Mouse (Mus musculus) limb, embryonic 10.5 days (tissue): ENCODE results near the gene Lcn9. TPM values are rescaled to one million over a fixed set of nuclear protein-coding genes. Genes with fewer than 3 reads are reported as not detected.
"Not testable (repeated sequence)": the region's sequence is repeated elsewhere in the genome, so short reads cannot be mapped to it uniquely, and the experiment has no call there.

Experiments
- DNase-seq: peaks from one replicate; pipeline ENCODE4 v3.0.0-alpha.2; 2017; ENCODE audit warnings: low spot score
- H3K27ac ChIP-seq: fragments of 300-500 bp; sonication (generic); 2 replicates; pipeline ENCODE4 v1.5.1; 2016; ENCODE audit warnings: mild to moderate bottlenecking
- H3K27me3 ChIP-seq: fragments of 300-500 bp; sonication (generic); 2 replicates; pipeline ENCODE4 v1.6.1; 2016; ENCODE audit warnings: low read depth, mild to moderate bottlenecking; ENCODE audit not compliant: poor library complexity, severe bottlenecking
- H3K36me3 ChIP-seq: fragments of 300-500 bp; sonication (generic); 2 replicates; pipeline ENCODE4 v1.6.1; 2016; ENCODE audit warnings: mild to moderate bottlenecking, moderate library complexity
- H3K4me1 ChIP-seq: fragments of 300-500 bp; sonication (generic); 2 replicates; pipeline ENCODE4 v1.6.1; 2016
- H3K4me3 ChIP-seq: fragments of 300-500 bp; sonication (generic); 2 replicates; pipeline ENCODE4 v1.5.1; 2016; ENCODE audit warnings: mild to moderate bottlenecking, moderate library complexity
- H3K9me3 ChIP-seq: fragments of 300-500 bp; sonication (generic); replicated peaks from 2 replicates; pipeline ENCODE4 v1.6.1; 2016; ENCODE audit warnings: mild to moderate bottlenecking
- WGBS: fragments of 180-500 bp; shearing (Covaris S2); methylation state at CpG from one replicate; pipeline ENCODE4 v1.1.7; 2016; 5-methylcytosine and 5-hydroxymethylcytosine counted together
- polyA plus RNA-seq: library from polyadenylated mRNA; unstranded; fragments of >200 nt; fragmentation: Nextera tagmentation; extraction: Ambion mirVana; gene quantifications from 2 replicates; pipeline ENCODE4 v1.2.1, GENCODE M21; 2016

Lcn9 gene
- polyA plus RNA-seq, 1 experiment from 2014 or later, result not detected

- 83% methylated on average over 1 of the region's 1 CpGs for WGBS
- not testable (repeated sequence) for H3K4me3 ChIP-seq, H3K9me3 ChIP-seq, H3K27me3 ChIP-seq, DNase-seq, H3K4me1 ChIP-seq, H3K36me3 ChIP-seq, H3K27ac ChIP-seq
Observed at GRCm38 (mm10) chr2:25815748-25816147, 7.2 kb upstream of the Lcn9 start, which contains the start of gene Glt6d1. Gene Glt6d1 (minus strand): TSS chr2:25815848.

GRCm38 (mm10) chr2:25824751-25825150, 1.8 kb downstream of the Lcn9 start:
- no peaks in the 10 kb centered on the region for H3K36me3 ChIP-seq

GRCm38 (mm10) chr2:25828344-25828947, 5.5 kb downstream of the Lcn9 start:
- Histone ChIP-seq H3K9me3 (no peaks in the 10 kb centered on the region), H3K27ac (no peak overlapping the region), H3K27me3 (no peaks in the 10 kb centered on the region), H3K4me1 (no peaks in the 10 kb centered on the region), H3K36me3 (no peaks in the 10 kb centered on the region), H3K4me3 (no peak overlapping the region)
- no peak for DNase-seq
- 83% methylated on average over 8 of the region's 8 CpGs for WGBS

More at GRCm38 (mm10) chr2:25824751-25825150, 1.8 kb downstream of the Lcn9 start:
- no peak for DNase-seq
- H3K27me3 ChIP-seq, result no peaks in the 10 kb centered on the region
- H3K9me3 ChIP-seq, result no peaks in the 10 kb centered on the region
- no peaks in the 10 kb centered on the region for H3K4me1 ChIP-seq
- H3K27ac ChIP-seq, result no peak overlapping the region
- H3K4me3 ChIP-seq, result no peak overlapping the region
- WGBS, result 87% methylated on average over 3 of the region's 3 CpGs

- Histone ChIP-seq H3K9me3 (no peaks in the 10 kb centered on the region), H3K27me3 (no peaks in the 10 kb centered on the region), H3K27ac (no peak overlapping the region), H3K4me1 (no peaks in the 10 kb centered on the region), H3K36me3 (no peaks in the 10 kb centered on the region), H3K4me3 (no peak overlapping the region)
- DNase-seq, result no peak
- WGBS, result 87% methylated on average over 3 of the region's 3 CpGs
Observed at GRCm38 (mm10) chr2:25830786-25831185, 7.8 kb downstream of the Lcn9 start.

- Histone ChIP-seq H3K27ac (no peak overlapping the region), H3K27me3 (no peaks in the 10 kb centered on the region), H3K9me3 (no peaks in the 10 kb centered on the region), H3K4me3 (no peak overlapping the region), H3K4me1 (no peaks in the 10 kb centered on the region), H3K36me3 (no peaks in the 10 kb centered on the region)
- peak; percentile 81 for DNase-seq
- 56% methylated on average over 5 of the region's 5 CpGs for WGBS
Observed at GRCm38 (mm10) chr2:25836291-25836690, 13.3 kb downstream of the Lcn9 start.

GRCm38 (mm10) chr2:25842161-25842560, 19.2 kb downstream of the Lcn9 start:
- Histone ChIP-seq H3K36me3 (no peaks in the 10 kb centered on the region), H3K4me1 (no peaks in the 10 kb centered on the region), H3K9me3 (no peaks in the 10 kb centered on the region), H3K27me3 (no peaks in the 10 kb centered on the region), H3K27ac (no peak overlapping the region), H3K4me3 (no peak overlapping the region)
- DNase-seq, result no peak
- 73% methylated on average over 4 of the region's 4 CpGs for WGBS

GRCm38 (mm10) chr2:25842758-25843157, 19.8 kb downstream of the Lcn9 start:
- Histone ChIP-seq H3K36me3 (no peaks in the 10 kb centered on the region), H3K4me3 (no peak overlapping the region), H3K27ac (no peak overlapping the region), H3K4me1 (no peaks in the 10 kb centered on the region), H3K9me3 (no peaks in the 10 kb centered on the region), H3K27me3 (no peaks in the 10 kb centered on the region)
- DNase-seq, result no peak
- 93% methylated on average over 1 of the region's 1 CpGs for WGBS

- no peaks in the 10 kb centered on the region for H3K4me1 ChIP-seq
- H3K9me3 ChIP-seq, result no peaks in the 10 kb centered on the region
- DNase-seq, result no peak
- no peaks in the 10 kb centered on the region for H3K27me3 ChIP-seq
- H3K27ac ChIP-seq, result no peak overlapping the region
- no peaks in the 10 kb centered on the region for H3K36me3 ChIP-seq
- WGBS, result 88% methylated on average over 3 of the region's 3 CpGs
- no peak overlapping the region for H3K4me3 ChIP-seq
Observed at GRCm38 (mm10) chr2:25844097-25844496, 21.1 kb downstream of the Lcn9 start.

- DNase-seq, result no peak
- no peaks in the 10 kb centered on the region for H3K4me1 ChIP-seq
- H3K36me3 ChIP-seq, result no peaks in the 10 kb centered on the region
- no peak overlapping the region for H3K4me3 ChIP-seq
- H3K27me3 ChIP-seq, result no peaks in the 10 kb centered on the region
- 87% methylated on average over 8 of the region's 8 CpGs for WGBS
- no peaks in the 10 kb centered on the region for H3K9me3 ChIP-seq
- no peak overlapping the region for H3K27ac ChIP-seq
Observed at GRCm38 (mm10) chr2:25846516-25846915, 23.6 kb downstream of the Lcn9 start.

- Histone ChIP-seq H3K27ac (no peak within 1 kb of the TSS), H3K4me1 (no peaks in the 10 kb centered on the region), H3K27me3 (no peaks in the 10 kb centered on the region), H3K9me3 (no peaks in the 10 kb centered on the region), H3K4me3 (no peak within 1 kb of the TSS), H3K36me3 (no peaks in the 10 kb centered on the region)
- WGBS, result 85% methylated on average over 16 of the region's 16 CpGs
- no peak for DNase-seq
Observed at GRCm38 (mm10) chr2:25847226-25847625, 24.3 kb downstream of the Lcn9 start, which contains the start of gene Sohlh1. Gene Sohlh1 (minus strand): TSS chr2:25847248.

- Histone ChIP-seq H3K4me1 (no peaks in the 10 kb centered on the region), H3K4me3 (no peak overlapping the region), H3K36me3 (no peaks in the 10 kb centered on the region), H3K9me3 (no peaks in the 10 kb centered on the region), H3K27ac (no peak overlapping the region), H3K27me3 (no peaks in the 10 kb centered on the region)
- DNase-seq, result peak; percentile 77
- 21% methylated on average over 4 of the region's 4 CpGs for WGBS
Observed at GRCm38 (mm10) chr2:25850330-25850729, 27.4 kb downstream of the Lcn9 start.

- no peaks in the 10 kb centered on the region for H3K4me1 ChIP-seq
- no peak for DNase-seq
- H3K9me3 ChIP-seq, result no peaks in the 10 kb centered on the region
- H3K36me3 ChIP-seq, result no peaks in the 10 kb centered on the region
- 66% methylated on average over 3 of the region's 3 CpGs for WGBS
- H3K4me3 ChIP-seq, result no peak overlapping the region
- H3K27me3 ChIP-seq, result no peaks in the 10 kb centered on the region
- no peak overlapping the region for H3K27ac ChIP-seq
Observed at GRCm38 (mm10) chr2:25852626-25853025, 29.7 kb downstream of the Lcn9 start.

GRCm38 (mm10) chr2:25853998-25854397, 31.0 kb downstream of the Lcn9 start:
- H3K27ac ChIP-seq, result no peak overlapping the region
- no peaks in the 10 kb centered on the region for H3K4me1 ChIP-seq
- H3K9me3 ChIP-seq, result no peaks in the 10 kb centered on the region
- no peak overlapping the region for H3K4me3 ChIP-seq
- no peak for DNase-seq
- no peaks in the 10 kb centered on the region for H3K36me3 ChIP-seq
- no peaks in the 10 kb centered on the region for H3K27me3 ChIP-seq
- WGBS, result 85% methylated on average over 5 of the region's 5 CpGs

GRCm38 (mm10) chr2:25859891-25860290, 36.9 kb downstream of the Lcn9 start:
- Histone ChIP-seq H3K27ac (no peak overlapping the region), H3K27me3 (peaks cover 33% of the 10 kb centered on the region), H3K36me3 (no peaks in the 10 kb centered on the region), H3K4me1 (peaks cover 14% of the 10 kb centered on the region), H3K9me3 (no peaks in the 10 kb centered on the region), H3K4me3 (no peak overlapping the region)
- WGBS, result 94% methylated on average over 3 of the region's 3 CpGs
- no peak for DNase-seq
